Mouse (Mus musculus): ENCODE data around the gene Vti1a. TPM values are rescaled to one million over a fixed set of nuclear protein-coding genes. Genes with fewer than 3 reads are reported as not detected.

The Vti1a gene
- total and polyA plus RNA-seq, 2 experiments from 2014 or later: 28.2 to 37.6 TPM

- 0 out of 2 replicates have a peak overlapping the region, but pooled peaks have one; percentile 15 for H3K9ac ChIP-seq (replicated peaks; ENCODE audit: low read length)
- DNase-seq (ENCODE audit: low spot score): no peak
- WGBS: 54% methylated on average over 21 of the region's 21 CpGs
Observed at GRCm38 (mm10) chr19:55456325-55457091, 140.4 kb downstream of the Vti1a start.

DNA sequence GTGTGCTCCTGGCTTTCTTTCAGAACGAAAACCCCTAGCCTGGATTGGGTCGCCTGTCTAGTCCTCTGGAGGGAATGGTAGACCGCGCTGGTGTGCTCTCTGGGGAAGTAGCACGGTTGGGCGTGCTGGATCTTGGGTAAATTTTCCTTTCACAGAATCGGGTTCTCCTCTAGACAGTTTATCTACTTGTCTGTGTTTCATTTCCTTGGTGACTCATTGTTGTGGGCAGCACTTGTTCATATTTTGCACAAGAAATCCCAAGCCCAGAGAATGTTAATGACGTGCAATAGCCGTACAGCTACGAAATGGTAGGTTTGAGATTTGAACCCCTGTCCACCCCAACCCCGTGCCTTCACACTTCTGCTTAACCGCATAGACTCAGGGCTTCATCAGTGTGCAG, 145.9 kb downstream of the Vti1a start:
- 83% methylated on average over 12 of the region's 12 CpGs for WGBS
- no peak for TF ChIP-seq CTCF (IDR thresholded peaks at IDR 0.05; ENCODE audit: low read depth)
- ATAC-seq: no peak
- Histone ChIP-seq H3K4me2 (ENCODE audit: low read depth, low read length) (no peak overlapping the region), H3K27ac (no peak overlapping the region), H3K9ac (replicated peaks; ENCODE audit: low read length) (no peak overlapping the region), H3K4me1 (ENCODE audit: insufficient read depth, low read length) (no peaks in the 10 kb centered on the region), H3K27me3 (ENCODE audit: insufficient read depth, low read length) (no peaks in the 10 kb centered on the region), H3K9me3 (ENCODE audit: low read length) (no peaks in the 10 kb centered on the region), H3K36me3 (ENCODE audit: insufficient read depth, low read length) (no peaks in the 10 kb centered on the region), H3K4me3 (ENCODE audit: low read length) (no peak overlapping the region)
- no peak for DNase-seq (ENCODE audit: low spot score)

More at GRCm38 (mm10) chr19:55456325-55457091, 140.4 kb downstream of the Vti1a start:
- Histone ChIP-seq H3K4me1 (ENCODE audit: insufficient read depth, low read length) (no peaks in the 10 kb centered on the region), H3K9me3 (ENCODE audit: low read length) (no peaks in the 10 kb centered on the region), H3K36me3 (ENCODE audit: insufficient read depth, low read length) (no peaks in the 10 kb centered on the region), H3K4me2 (ENCODE audit: low read depth, low read length) (0 out of 2 replicates have a peak overlapping the region, but pooled peaks have one; percentile 8), H3K27me3 (ENCODE audit: insufficient read depth, low read length) (no peaks in the 10 kb centered on the region), H3K27ac (no peak overlapping the region), H3K4me3 (ENCODE audit: low read length) (no peak overlapping the region)
- TF ChIP-seq CTCF (IDR thresholded peaks at IDR 0.05; ENCODE audit: low read depth): no peak
- ATAC-seq: no peak

DNA sequence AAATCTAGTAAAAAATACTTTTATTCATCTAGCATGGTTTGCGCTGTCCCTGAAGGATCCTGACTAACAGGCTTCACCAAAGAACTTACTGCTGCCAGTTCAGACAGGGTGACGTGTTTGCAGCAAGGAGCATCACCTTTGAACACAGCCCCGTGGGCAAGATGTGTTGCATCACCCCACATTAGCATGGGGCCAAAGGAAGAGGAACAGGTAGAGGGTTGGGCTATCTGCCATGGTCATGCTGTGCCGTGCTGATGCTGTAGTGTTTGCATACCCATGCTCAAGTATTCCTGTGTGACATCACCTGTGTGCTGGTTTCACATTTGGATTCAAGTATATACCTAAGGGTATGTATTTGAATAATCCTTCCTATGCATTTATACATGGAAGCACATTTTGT, 147.6 kb downstream of the Vti1a start:
- TF ChIP-seq CTCF (IDR thresholded peaks at IDR 0.05; ENCODE audit: low read depth): no peak

GRCm38 (mm10) chr19:55469301-55470051, 153.4 kb downstream of the Vti1a start:
- H3K9ac ChIP-seq (replicated peaks; ENCODE audit: low read length): no peak overlapping the region; the same call in 1 of the 2 replicates
- H3K4me1 ChIP-seq (ENCODE audit: insufficient read depth, low read length): no peaks in the 10 kb centered on the region
- H3K36me3 ChIP-seq (ENCODE audit: insufficient read depth, low read length): no peaks in the 10 kb centered on the region
- DNase-seq (ENCODE audit: low spot score) (no peak), ATAC-seq (no peak)
- no peak for TF ChIP-seq CTCF (IDR thresholded peaks at IDR 0.05; ENCODE audit: low read depth)
- no peak overlapping the region for H3K4me3 ChIP-seq (ENCODE audit: low read length)
- no peak overlapping the region for H3K4me2 ChIP-seq (ENCODE audit: low read depth, low read length)
- H3K27me3 ChIP-seq (ENCODE audit: insufficient read depth, low read length): no peaks in the 10 kb centered on the region
- 47% methylated on average over 21 of the region's 21 CpGs for WGBS
- no peak overlapping the region for H3K27ac ChIP-seq
- no peaks in the 10 kb centered on the region for H3K9me3 ChIP-seq (ENCODE audit: low read length)

More for the DNA sequence above, 147.6 kb downstream of the Vti1a start:
- 90% methylated on average over 4 of the region's 4 CpGs for WGBS
- H3K4me3 ChIP-seq (ENCODE audit: low read length): no peak overlapping the region
- H3K9me3 ChIP-seq (ENCODE audit: low read length): no peaks in the 10 kb centered on the region
- H3K27ac ChIP-seq: no peak overlapping the region
- no peaks in the 10 kb centered on the region for H3K36me3 ChIP-seq (ENCODE audit: insufficient read depth, low read length)
- no peak overlapping the region for H3K9ac ChIP-seq (replicated peaks; ENCODE audit: low read length)
- no peaks in the 10 kb centered on the region for H3K27me3 ChIP-seq (ENCODE audit: insufficient read depth, low read length)
- DNase-seq (ENCODE audit: low spot score): no peak
- H3K4me1 ChIP-seq (ENCODE audit: insufficient read depth, low read length): no peaks in the 10 kb centered on the region
- H3K4me2 ChIP-seq (ENCODE audit: low read depth, low read length): no peak overlapping the region
- no peak for ATAC-seq

DNA sequence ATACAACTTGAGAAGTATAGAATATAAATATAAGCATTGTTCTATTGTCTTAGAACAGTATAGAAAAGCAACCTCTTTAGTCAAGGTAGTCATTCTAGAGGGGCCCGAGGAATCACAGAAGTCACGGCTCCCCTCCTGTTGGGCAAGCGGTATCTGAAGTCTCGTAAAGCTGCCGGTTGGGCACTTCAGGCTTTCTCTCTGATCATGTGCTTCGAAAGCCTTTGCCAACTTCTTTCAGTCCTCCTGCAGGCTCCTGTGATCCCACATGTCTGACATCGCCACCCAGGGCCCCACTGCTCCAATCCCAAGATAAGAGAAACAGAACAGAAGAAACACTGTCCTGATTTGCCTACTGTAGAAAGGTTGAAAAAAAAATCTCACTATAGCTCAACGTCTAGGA, 156.5 kb downstream of the Vti1a start:
- no peak for TF ChIP-seq CTCF (IDR thresholded peaks at IDR 0.05; ENCODE audit: low read depth)
- no peak for ATAC-seq
- WGBS: 72% methylated on average over 8 of the region's 8 CpGs

GRCm38 (mm10) chr19:55474225-55474624, 158.1 kb downstream of the Vti1a start:
- TF ChIP-seq CTCF (IDR thresholded peaks at IDR 0.05; ENCODE audit: low read depth): no peak
- 77% methylated on average over 5 of the region's 6 CpGs for WGBS
- ATAC-seq: no peak
- H3K4me2 ChIP-seq (ENCODE audit: low read depth, low read length): no peak overlapping the region
- H3K27me3 ChIP-seq (ENCODE audit: insufficient read depth, low read length): no peaks in the 10 kb centered on the region
- H3K9me3 ChIP-seq (ENCODE audit: low read length): no peaks in the 10 kb centered on the region
- no peak for DNase-seq (ENCODE audit: low spot score)
- no peak overlapping the region for H3K4me3 ChIP-seq (ENCODE audit: low read length)
- no peaks in the 10 kb centered on the region for H3K36me3 ChIP-seq (ENCODE audit: insufficient read depth, low read length)
- H3K27ac ChIP-seq: no peak overlapping the region
- H3K9ac ChIP-seq (replicated peaks; ENCODE audit: low read length): no peak overlapping the region
- H3K4me1 ChIP-seq (ENCODE audit: insufficient read depth, low read length): no peaks in the 10 kb centered on the region

More for the DNA sequence above, 156.5 kb downstream of the Vti1a start:
- H3K4me3 ChIP-seq (ENCODE audit: low read length): no peak overlapping the region
- H3K4me2 ChIP-seq (ENCODE audit: low read depth, low read length): no peak overlapping the region
- no peaks in the 10 kb centered on the region for H3K4me1 ChIP-seq (ENCODE audit: insufficient read depth, low read length)
- H3K9me3 ChIP-seq (ENCODE audit: low read length): no peaks in the 10 kb centered on the region
- no peak overlapping the region for H3K9ac ChIP-seq (replicated peaks; ENCODE audit: low read length)
- no peaks in the 10 kb centered on the region for H3K27me3 ChIP-seq (ENCODE audit: insufficient read depth, low read length)
- no peak overlapping the region for H3K27ac ChIP-seq
- no peak for DNase-seq (ENCODE audit: low spot score)
- no peaks in the 10 kb centered on the region for H3K36me3 ChIP-seq (ENCODE audit: insufficient read depth, low read length)

Data from hindbrain, postnatal 0 days (tissue).